Mouse (Mus musculus) cortical plate, adult 2 months (tissue): ENCODE measurements at regions not wholly inside any gene's neighbourhood (a gene's known extent, or its start where the extent isn't known, plus 50 kb on each side); places are given as distances from the start of the nearest gene placed in this dataset.

ENCODE experiments used
- CTCF ChIP-seq: fragments of 200-500 bp; IDR thresholded peaks from 2 replicates; pipeline ENCODE4 v1.5.1; 2011; ENCODE audit warnings: mild to moderate bottlenecking, control low read depth, low read length; ENCODE audit not compliant: insufficient read depth; ENCODE audit errors: extremely low read depth
- POLR2A ChIP-seq: fragments of 200-500 bp; IDR thresholded peaks from 2 replicates; pipeline ENCODE4 v1.6.1; 2011; ENCODE audit warnings: mild to moderate bottlenecking, low read length, control low read depth; ENCODE audit not compliant: insufficient read depth; ENCODE audit errors: extremely low read depth

DNA sequence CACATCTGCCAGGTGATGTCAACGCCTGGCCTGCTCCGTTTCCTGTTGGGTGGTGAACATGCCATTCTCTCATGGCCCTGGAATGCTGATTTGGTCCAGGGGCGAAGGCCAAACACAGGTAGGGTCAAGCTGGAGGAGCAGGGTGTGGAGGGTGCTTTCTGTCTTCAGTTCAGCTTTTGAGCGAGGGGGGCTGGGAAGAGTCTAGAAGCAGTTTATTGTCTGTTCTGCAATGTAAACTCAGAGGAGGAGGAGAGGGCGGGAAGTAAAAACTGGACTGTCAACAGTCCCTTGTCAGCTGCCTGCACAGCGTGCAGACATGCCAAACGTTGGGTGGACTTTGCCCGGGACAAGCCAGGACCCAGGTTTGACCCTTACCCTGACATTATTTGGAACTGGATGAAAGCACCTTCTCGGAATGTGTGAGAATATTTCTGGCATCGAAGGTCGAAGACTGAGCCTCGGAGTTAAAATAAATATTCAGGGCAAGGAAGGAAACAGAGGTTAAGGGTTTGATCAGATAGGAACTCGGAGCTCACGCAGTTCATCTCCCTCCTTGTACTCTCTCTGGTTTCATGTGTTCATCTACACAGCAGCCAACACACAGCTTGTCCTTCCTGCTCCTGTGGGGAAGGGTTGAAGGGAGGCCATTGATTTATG, 183.3 kb upstream of the Gm5148 start:
- TF ChIP-seq CTCF (no peak), POLR2A (no peak)
